Mouse (Mus musculus) intestine, embryonic 16.5 days (tissue): Measurements from ENCODE around the gene Olfr616. TPM values are rescaled to one million over a fixed set of nuclear protein-coding genes. Genes with fewer than 3 reads are reported as not detected.

Source experiments
- microRNA-seq: library from miRNA; unstranded; fragments of <30 nt; microRNA quantifications from one replicate; pipeline ENCODE4, GENCODE M21; 2016
- polyA plus RNA-seq: library from polyadenylated mRNA; unstranded; fragments of >200 nt; fragmentation: Nextera tagmentation; extraction: Ambion mirVana; gene quantifications from 2 replicates; pipeline ENCODE4 v1.2.1, GENCODE M21; 2015

The Olfr616 gene
- polyA plus RNA-seq, 1 experiment from 2014 or later = not detected

Small RNAs within 50 kb of the gene (microRNA-seq; reads per million reads assigned to microRNA genes)
- gene Gm26506 = not detected

Other genes with a start within 250 kb of the Olfr616 start
- gene Olfr598, start 245.6 kb downstream of the Olfr616 start, polyA plus RNA-seq = not detected in 2 replicates
- not detected in 2 replicates for gene Olfr599, start 233.2 kb downstream of the Olfr616 start, polyA plus RNA-seq
- gene Olfr600, start 219.5 kb downstream of the Olfr616 start, polyA plus RNA-seq = not detected in 2 replicates
- gene Olfr601, start 206.5 kb downstream of the Olfr616 start, polyA plus RNA-seq = not detected in 2 replicates
- gene Olfr603, start 183.0 kb downstream of the Olfr616 start, polyA plus RNA-seq = not detected in 2 replicates
- gene Usp17lc, start 154.1 kb downstream of the Olfr616 start, polyA plus RNA-seq = not detected in 2 replicates
- gene Olfr605, start 123.7 kb downstream of the Olfr616 start, polyA plus RNA-seq = not detected in 2 replicates
- not detected in 2 replicates for gene Olfr606, start 120.1 kb downstream of the Olfr616 start, polyA plus RNA-seq
- gene Olfr607, start 105.0 kb downstream of the Olfr616 start, polyA plus RNA-seq = not detected in 2 replicates
- not detected in 2 replicates for gene Olfr608, start 99.3 kb downstream of the Olfr616 start, polyA plus RNA-seq
- not detected in 2 replicates for gene Olfr609, start 71.1 kb downstream of the Olfr616 start, polyA plus RNA-seq
- gene Olfr610, start 57.0 kb downstream of the Olfr616 start, polyA plus RNA-seq = not detected in 2 replicates
- not detected in 2 replicates for gene Olfr611, start 48.3 kb downstream of the Olfr616 start, polyA plus RNA-seq
- gene Olfr612, start 26.4 kb downstream of the Olfr616 start, polyA plus RNA-seq = not detected in 2 replicates
- not detected in 2 replicates for gene Olfr613, start 21.1 kb downstream of the Olfr616 start, polyA plus RNA-seq
- gene Olfr615, start 13.1 kb downstream of the Olfr616 start, polyA plus RNA-seq = not detected in 2 replicates
- gene Olfr617, start 3.9 kb upstream of the Olfr616 start, polyA plus RNA-seq = not detected in 2 replicates
- not detected in 2 replicates for gene Olfr618, start 21.0 kb upstream of the Olfr616 start, polyA plus RNA-seq
- not detected in 2 replicates for gene Olfr619, start 31.4 kb upstream of the Olfr616 start, polyA plus RNA-seq
- gene Olfr620, start 43.4 kb upstream of the Olfr616 start, polyA plus RNA-seq = not detected in 2 replicates
- not detected in 2 replicates for gene Olfr622, start 73.6 kb upstream of the Olfr616 start, polyA plus RNA-seq
- gene Olfr623, start 94.6 kb upstream of the Olfr616 start, polyA plus RNA-seq = not detected in 2 replicates
- 0.04 and 0.06 TPM in 2 replicates for gene Olfr624, start 102.0 kb upstream of the Olfr616 start, polyA plus RNA-seq
- gene Olfr625-ps1, start 113.6 kb upstream of the Olfr616 start, polyA plus RNA-seq = not detected in 2 replicates
- gene Olfr243, start 145.5 kb upstream of the Olfr616 start, polyA plus RNA-seq = not detected in 2 replicates
- not detected in 2 replicates for gene Olfr628, start 161.2 kb upstream of the Olfr616 start, polyA plus RNA-seq
- not detected in 2 replicates for gene Olfr629, start 175.8 kb upstream of the Olfr616 start, polyA plus RNA-seq
- gene Olfr630, start 188.2 kb upstream of the Olfr616 start, polyA plus RNA-seq = not detected in 2 replicates
- gene Olfr69, start 202.5 kb upstream of the Olfr616 start, polyA plus RNA-seq = not detected in 2 replicates
- not detected in 2 replicates for gene Olfr68, start 210.6 kb upstream of the Olfr616 start, polyA plus RNA-seq
- not detected in 2 replicates for gene Olfr67, start 222.7 kb upstream of the Olfr616 start, polyA plus RNA-seq
- 1,955 and 2,476 TPM in 2 replicates for gene Hbb-bt, start 244.9 kb upstream of the Olfr616 start, polyA plus RNA-seq